Comparison of ENCODE assay signal across 17 mouse cellular contexts in genomic region chr5:33208533-33209245, GRCm38 (mm10). TPM values are rescaled to one million over a fixed set of nuclear protein-coding genes. Genes with fewer than 3 reads are reported as not detected.
DNase-seq lines count a peak whose midpoint lies in the region; ATAC-seq and TF ChIP-seq lines count a peak whose summit lies in the region.
"Had no signal": no experiment of that assay in that cellular context is flagged by ENCODE, and none has a peak within 500 bp of the region (broad histone marks: within the 10 kb centered on the region; RNA-seq: fewer than 3 reads in every experiment).

No protein-coding gene starts in this region.

- no peak for TF ChIP-seq CTCF in liver, embryonic 14.5 days (IDR thresholded peaks at IDR 0.05; ENCODE audit: low read depth)

- peak overlapping the region; percentile 14; the same call in 1 of the 2 replicates for H3K9ac ChIP-seq in heart, embryonic 14.5 days (ENCODE audit: low read length)
- no peak overlapping the region for H3K9ac ChIP-seq in heart, embryonic 11.5 days (ENCODE audit: low read depth, low read length)
- no peak overlapping the region for H3K9ac ChIP-seq in liver, embryonic 14.5 days (replicated peaks)
- H3K9ac ChIP-seq in liver, embryonic 12.5 days = no peak overlapping the region
- H3K9ac ChIP-seq: embryonic facial prominence, embryonic 13.5 days; forebrain, embryonic 13.5 days; hindbrain, embryonic 14.5 days had no signal

- 0 out of 2 replicates have a peak, but pooled peaks have one; percentile 23 for TF ChIP-seq EP300 in liver, embryonic 14.5 days (IDR thresholded peaks at IDR 0.05; ENCODE audit: low read depth)

- peaks cover 6 to 12% of the 10 kb centered on the region in 2 experiments; a peak in 3 of 4 replicates for H3K4me1 ChIP-seq in heart, embryonic 14.5 days (ENCODE audit: control insufficient read depth in 2 of 2, insufficient read depth in 2 of 2, low read length in 2 of 2)
- H3K4me1 ChIP-seq in heart, embryonic 11.5 days (ENCODE audit: control insufficient read depth, insufficient read depth, low read length) = 0 out of 2 replicates have a peak, but pooled peaks cover 5% of the 10 kb centered on the region
- H3K4me1 ChIP-seq in liver, embryonic 14.5 days (replicated peaks; ENCODE audit: control insufficient read depth in 2 of 2, insufficient read depth in 2 of 2, low read length in 1 of 2) = peaks cover 0 to 7% of the 10 kb centered on the region in 2 experiments; a peak in 2 of 4 replicates
- peaks cover 28% of the 10 kb centered on the region for H3K4me1 ChIP-seq in liver, embryonic 12.5 days
- H3K4me1 ChIP-seq: embryonic facial prominence, embryonic 13.5 days; forebrain, embryonic 13.5 days had no signal

- WGBS in heart, embryonic 14.5 days = 59% methylated on average over 14 of the region's 14 CpGs
- WGBS in heart, embryonic 11.5 days (ENCODE audit: insufficient replicate concordance) = 64% methylated on average over 14 of the region's 14 CpGs
- 49% methylated on average over 14 of the region's 14 CpGs for WGBS in liver, embryonic 14.5 days (ENCODE audit: insufficient replicate concordance)
- WGBS in liver, embryonic 12.5 days (ENCODE audit: insufficient replicate concordance) = 55% methylated on average over 14 of the region's 14 CpGs

- no peak overlapping the region for H3K4me3 ChIP-seq in heart, embryonic 14.5 days (ENCODE audit: control insufficient read depth in 1 of 2, insufficient read depth in 1 of 2, low read depth in 1 of 2, low read length in 2 of 2)
- no peak overlapping the region for H3K4me3 ChIP-seq in heart, embryonic 11.5 days (ENCODE audit: low read depth, low read length)
- H3K4me3 ChIP-seq in liver, embryonic 14.5 days (ENCODE audit: insufficient read depth in 1 of 2, low read depth in 2 of 2, low read length in 2 of 2) = no peak overlapping the region
- no peak overlapping the region for H3K4me3 ChIP-seq in liver, embryonic 12.5 days
- H3K4me3 ChIP-seq: embryonic facial prominence, embryonic 13.5 days; forebrain, embryonic 13.5 days; gastrocnemius, adult 2 months; heart, embryonic 10.5 days; hindbrain, embryonic 10.5 days had no signal

- H3K9me3 ChIP-seq in heart, embryonic 14.5 days (ENCODE audit: control insufficient read depth, low read length) = no peaks in the 10 kb centered on the region
- H3K9me3 ChIP-seq in heart, embryonic 11.5 days (replicated peaks; ENCODE audit: control insufficient read depth, low read length) = no peaks in the 10 kb centered on the region
- no peaks in the 10 kb centered on the region for H3K9me3 ChIP-seq in liver, embryonic 14.5 days (ENCODE audit: control insufficient read depth, low read length)
- H3K9me3 ChIP-seq in liver, embryonic 12.5 days (replicated peaks) = no peaks in the 10 kb centered on the region
- H3K9me3 ChIP-seq: embryonic facial prominence, embryonic 13.5 days; forebrain, embryonic 13.5 days; heart, embryonic 10.5 days; hindbrain, embryonic 10.5 days had no signal

- H3K36me3 ChIP-seq in heart, embryonic 14.5 days (ENCODE audit: control insufficient read depth, insufficient read depth, low read length) = peaks cover 12% of the 10 kb centered on the region
- no peaks in the 10 kb centered on the region for H3K36me3 ChIP-seq in heart, embryonic 11.5 days (ENCODE audit: control insufficient read depth, insufficient read depth, low read length)
- no peaks in the 10 kb centered on the region for H3K36me3 ChIP-seq in liver, embryonic 14.5 days (replicated peaks; ENCODE audit: control insufficient read depth, insufficient read depth, low read depth)
- H3K36me3 ChIP-seq in liver, embryonic 12.5 days = no peaks in the 10 kb centered on the region
- H3K36me3 ChIP-seq: embryonic facial prominence, embryonic 13.5 days; hindbrain, embryonic 10.5 days had no signal

- ATAC-seq in heart, embryonic 14.5 days (ENCODE audit: insufficient number of reproducible peaks, insufficient read depth, low FRiP score, low read depth) = no peak
- ATAC-seq in heart, embryonic 11.5 days (replicated peaks; ENCODE audit: insufficient number of reproducible peaks, low FRiP score, low TSS enrichment) = no peak
- no peak for ATAC-seq in liver, embryonic 14.5 days (ENCODE audit: insufficient read depth)
- ATAC-seq in liver, embryonic 12.5 days = no peak
- ATAC-seq: forebrain, embryonic 13.5 days had no signal

- H3K27ac ChIP-seq in heart, embryonic 14.5 days (replicated peaks in 1 of 2; ENCODE audit: control insufficient read depth in 1 of 2, insufficient read depth in 1 of 2, low read depth in 2 of 2, low read length in 2 of 2) = no peak overlapping the region
- no peak overlapping the region for H3K27ac ChIP-seq in heart, embryonic 11.5 days (ENCODE audit: low read depth, low read length)
- no peak overlapping the region for H3K27ac ChIP-seq in liver, embryonic 14.5 days
- no peak overlapping the region for H3K27ac ChIP-seq in liver, embryonic 12.5 days
- H3K27ac ChIP-seq: embryonic facial prominence, embryonic 13.5 days; forebrain, embryonic 13.5 days; gastrocnemius, adult 2 months; heart, embryonic 10.5 days; hindbrain, embryonic 10.5 days; hindbrain, embryonic 14.5 days had no signal

- H3K27me3 ChIP-seq in heart, embryonic 14.5 days (ENCODE audit: control insufficient read depth, insufficient read depth, low read length) = no peaks in the 10 kb centered on the region
- H3K27me3 ChIP-seq in heart, embryonic 11.5 days (ENCODE audit: control insufficient read depth, insufficient read depth, low read length) = no peaks in the 10 kb centered on the region
- H3K27me3 ChIP-seq in liver, embryonic 14.5 days (ENCODE audit: control insufficient read depth, insufficient read depth, low read length) = no peaks in the 10 kb centered on the region
- H3K27me3 ChIP-seq in liver, embryonic 12.5 days (replicated peaks) = 0 out of 2 replicates have a peak, but pooled peaks cover 3% of the 10 kb centered on the region
- H3K27me3 ChIP-seq: embryonic facial prominence, embryonic 13.5 days; forebrain, embryonic 13.5 days had no signal

- no peak overlapping the region for H3K4me2 ChIP-seq in heart, embryonic 14.5 days (ENCODE audit: low read length)
- H3K4me2 ChIP-seq in heart, embryonic 11.5 days = no peak overlapping the region
- no peak overlapping the region for H3K4me2 ChIP-seq in liver, embryonic 14.5 days (ENCODE audit: low read depth)
- no peak overlapping the region for H3K4me2 ChIP-seq in liver, embryonic 12.5 days
- H3K4me2 ChIP-seq: embryonic facial prominence, embryonic 13.5 days; forebrain, embryonic 13.5 days; hindbrain, embryonic 14.5 days had no signal

- no peak for DNase-seq in liver, embryonic 14.5 days (ENCODE audit: low read depth in 3 of 3, low spot score in 3 of 3)
- peak; percentile 65 for DNase-seq in NIH3T3 (ENCODE audit: low read depth)
- DNase-seq in c-Kit-positive CD71-positive TER-119-positive erythroid progenitor cells, embryonic 14.5 days (ENCODE audit: low spot score) = no peak
- DNase-seq: adrenal gland, postnatal 10 days; cerebellum, adult 11-12 months; cerebellum, adult 9-10 months; cerebellum, postnatal 25 days; gastrocnemius, adult 2 months; gastrocnemius, postnatal 25 days had no signal

RNA-seq across cellular contexts. Expression of gene Spon2, which starts 9.6 kb away (rescaled TPM):
- 72.8 and 79.4 TPM in 2 replicates for polyA plus RNA-seq in heart, embryonic 14.5 days (2014; fragmentation: Nextera tagmentation; extraction: Ambion mirVana)
- polyA plus RNA-seq in heart, embryonic 11.5 days (2014; fragmentation: Nextera tagmentation; extraction: Ambion mirVana) = 43.9 and 51.6 TPM in 2 replicates
- 6.9 and 7.6 TPM in 2 replicates for polyA plus RNA-seq in liver, embryonic 14.5 days (2012; rRNA removed)
- polyA plus RNA-seq in liver, embryonic 14.5 days (2014; fragmentation: Nextera tagmentation; extraction: Ambion mirVana) = 10.4 and 12.0 TPM in 2 replicates
- 4.8 and 5.4 TPM in 2 replicates for polyA plus RNA-seq in liver, embryonic 12.5 days (2016; fragmentation: Nextera tagmentation; extraction: Ambion mirVana)
